Mouse (Mus musculus) testis, adult 2 months (tissue): Measurements from ENCODE around the gene Prkn.

Experiments used
- CTCF ChIP-seq: fragments of 200-500 bp; IDR thresholded peaks from 2 replicates; pipeline ENCODE4 v1.5.1; 2012; ENCODE audit warnings: low read depth, mild to moderate bottlenecking, inconsistent platforms, low read length, moderate library complexity; ENCODE audit not compliant: control insufficient read depth, insufficient read depth, insufficient replicate concordance
- POLR2A ChIP-seq: fragments of 200-500 bp; IDR thresholded peaks from 2 replicates; pipeline ENCODE4 v1.6.1; 2012; ENCODE audit warnings: low read depth, mild to moderate bottlenecking, inconsistent platforms, low read length, moderate library complexity; ENCODE audit not compliant: control insufficient read depth

GRCm38 (mm10) chr17:11510081-11510480 is 669.9 kb downstream of the Prkn start:
- TF ChIP-seq CTCF (no peak), POLR2A (no peak)
